Mouse (Mus musculus): ENCODE results near the gene Ccnq. TPM values are rescaled to one million over a fixed set of nuclear protein-coding genes. Genes with fewer than 3 reads are reported as not detected.

Ccnq gene
- polyA plus RNA-seq, 1 experiment from 2014 or later = 52.3 TPM

- no peak overlapping the region for H3K9ac ChIP-seq (ENCODE audit: low read depth, low read length)
- H3K4me2 ChIP-seq = no peak overlapping the region
- no peaks in the 10 kb centered on the region for H3K9me3 ChIP-seq (ENCODE audit: control insufficient read depth, low read length)
- no peaks in the 10 kb centered on the region for H3K36me3 ChIP-seq (ENCODE audit: control insufficient read depth, insufficient read depth, low read length)
- no peak for DNase-seq (ENCODE audit: low spot score)
- H3K4me3 ChIP-seq (ENCODE audit: low read depth, low read length) = no peak overlapping the region
- WGBS = 64% methylated on average over 4 of the region's 4 CpGs
- no peak for ATAC-seq (replicated peaks; ENCODE audit: low FRiP score)
- H3K27ac ChIP-seq (ENCODE audit: low read depth, low read length) = no peak overlapping the region
- H3K27me3 ChIP-seq (replicated peaks; ENCODE audit: control insufficient read depth, insufficient read depth, low read length) = no peaks in the 10 kb centered on the region
- no peaks in the 10 kb centered on the region for H3K4me1 ChIP-seq (replicated peaks; ENCODE audit: control insufficient read depth, insufficient read depth, low read length)
Measured at GRCm38 (mm10) chr11:78728041-78728440, 23.5 kb downstream of the Ccnq start.

- H3K27ac ChIP-seq (ENCODE audit: low read depth, low read length) = no peak overlapping the region
- DNase-seq (ENCODE audit: low spot score) = no peak
- no peak overlapping the region for H3K4me3 ChIP-seq (ENCODE audit: low read depth, low read length)
- no peaks in the 10 kb centered on the region for H3K27me3 ChIP-seq (replicated peaks; ENCODE audit: control insufficient read depth, insufficient read depth, low read length)
- H3K4me1 ChIP-seq (replicated peaks; ENCODE audit: control insufficient read depth, insufficient read depth, low read length) = no peaks in the 10 kb centered on the region
- no peaks in the 10 kb centered on the region for H3K9me3 ChIP-seq (ENCODE audit: control insufficient read depth, low read length)
- H3K36me3 ChIP-seq (ENCODE audit: control insufficient read depth, insufficient read depth, low read length) = no peaks in the 10 kb centered on the region
- 62% methylated on average over 3 of the region's 3 CpGs for WGBS
- no peak for ATAC-seq (replicated peaks; ENCODE audit: low FRiP score)
- no peak overlapping the region for H3K9ac ChIP-seq (ENCODE audit: low read depth, low read length)
- no peak overlapping the region for H3K4me2 ChIP-seq
Measured at GRCm38 (mm10) chr11:78726366-78726765, 25.2 kb downstream of the Ccnq start.

GRCm38 (mm10) chr11:78724792-78725191 lies 26.7 kb downstream of the Ccnq start:
- Histone ChIP-seq H3K9ac (ENCODE audit: low read depth, low read length) (no peak overlapping the region), H3K27ac (ENCODE audit: low read depth, low read length) (no peak overlapping the region), H3K4me2 (no peak overlapping the region), H3K36me3 (ENCODE audit: control insufficient read depth, insufficient read depth, low read length) (no peaks in the 10 kb centered on the region), H3K27me3 (replicated peaks; ENCODE audit: control insufficient read depth, insufficient read depth, low read length) (no peaks in the 10 kb centered on the region), H3K9me3 (ENCODE audit: control insufficient read depth, low read length) (no peaks in the 10 kb centered on the region), H3K4me1 (replicated peaks; ENCODE audit: control insufficient read depth, insufficient read depth, low read length) (no peaks in the 10 kb centered on the region), H3K4me3 (ENCODE audit: low read depth, low read length) (no peak overlapping the region)
- WGBS = 67% methylated on average over 1 of the region's 1 CpGs
- ATAC-seq (replicated peaks; ENCODE audit: low FRiP score) (no peak), DNase-seq (ENCODE audit: low spot score) (no peak)

GRCm38 (mm10) chr11:78721419-78721818 lies 30.1 kb downstream of the Ccnq start:
- Histone ChIP-seq H3K9me3 (ENCODE audit: control insufficient read depth, low read length) (no peaks in the 10 kb centered on the region), H3K9ac (ENCODE audit: low read depth, low read length) (no peak overlapping the region), H3K36me3 (ENCODE audit: control insufficient read depth, insufficient read depth, low read length) (no peaks in the 10 kb centered on the region), H3K4me2 (no peak overlapping the region), H3K4me1 (replicated peaks; ENCODE audit: control insufficient read depth, insufficient read depth, low read length) (no peaks in the 10 kb centered on the region), H3K27me3 (replicated peaks; ENCODE audit: control insufficient read depth, insufficient read depth, low read length) (no peaks in the 10 kb centered on the region), H3K4me3 (ENCODE audit: low read depth, low read length) (no peak overlapping the region), H3K27ac (ENCODE audit: low read depth, low read length) (no peak overlapping the region)
- ATAC-seq (replicated peaks; ENCODE audit: low FRiP score) (no peak), DNase-seq (ENCODE audit: low spot score) (no peak)
- WGBS = 67% methylated on average over 2 of the region's 2 CpGs

GRCm38 (mm10) chr11:78717655-78718054 lies 33.9 kb downstream of the Ccnq start:
- Histone ChIP-seq H3K27ac (ENCODE audit: low read depth, low read length) (no peak overlapping the region), H3K9me3 (ENCODE audit: control insufficient read depth, low read length) (no peaks in the 10 kb centered on the region), H3K4me1 (replicated peaks; ENCODE audit: control insufficient read depth, insufficient read depth, low read length) (no peaks in the 10 kb centered on the region), H3K4me3 (ENCODE audit: low read depth, low read length) (no peak overlapping the region), H3K9ac (ENCODE audit: low read depth, low read length) (no peak overlapping the region), H3K4me2 (no peak overlapping the region), H3K36me3 (ENCODE audit: control insufficient read depth, insufficient read depth, low read length) (no peaks in the 10 kb centered on the region), H3K27me3 (replicated peaks; ENCODE audit: control insufficient read depth, insufficient read depth, low read length) (no peaks in the 10 kb centered on the region)
- ATAC-seq (replicated peaks; ENCODE audit: low FRiP score) (no peak), DNase-seq (ENCODE audit: low spot score) (no peak)
- 57% methylated on average over 4 of the region's 4 CpGs for WGBS

GRCm38 (mm10) chr11:78708642-78709041 lies 42.9 kb downstream of the Ccnq start:
- H3K36me3 ChIP-seq (ENCODE audit: control insufficient read depth, insufficient read depth, low read length) = no peaks in the 10 kb centered on the region
- DNase-seq (ENCODE audit: low spot score) = no peak
- H3K4me1 ChIP-seq (replicated peaks; ENCODE audit: control insufficient read depth, insufficient read depth, low read length) = no peaks in the 10 kb centered on the region
- H3K9ac ChIP-seq (ENCODE audit: low read depth, low read length) = no peak overlapping the region
- H3K27me3 ChIP-seq (replicated peaks; ENCODE audit: control insufficient read depth, insufficient read depth, low read length) = no peaks in the 10 kb centered on the region
- 72% methylated on average over 2 of the region's 2 CpGs for WGBS
- no peaks in the 10 kb centered on the region for H3K9me3 ChIP-seq (ENCODE audit: control insufficient read depth, low read length)
- no peak overlapping the region for H3K4me2 ChIP-seq
- H3K4me3 ChIP-seq (ENCODE audit: low read depth, low read length) = no peak overlapping the region
- no peak overlapping the region for H3K27ac ChIP-seq (ENCODE audit: low read depth, low read length)
- no peak for ATAC-seq (replicated peaks; ENCODE audit: low FRiP score)

GRCm38 (mm10) chr11:78706026-78706425 lies 45.5 kb downstream of the Ccnq start:
- no peaks in the 10 kb centered on the region for H3K4me1 ChIP-seq (replicated peaks; ENCODE audit: control insufficient read depth, insufficient read depth, low read length)
- no peak overlapping the region for H3K4me3 ChIP-seq (ENCODE audit: low read depth, low read length)
- H3K9me3 ChIP-seq (ENCODE audit: control insufficient read depth, low read length) = no peaks in the 10 kb centered on the region
- no peaks in the 10 kb centered on the region for H3K36me3 ChIP-seq (ENCODE audit: control insufficient read depth, insufficient read depth, low read length)
- H3K27me3 ChIP-seq (replicated peaks; ENCODE audit: control insufficient read depth, insufficient read depth, low read length) = no peaks in the 10 kb centered on the region
- ATAC-seq (replicated peaks; ENCODE audit: low FRiP score) = no peak
- DNase-seq (ENCODE audit: low spot score) = no peak
- H3K4me2 ChIP-seq = no peak overlapping the region
- no peak overlapping the region for H3K9ac ChIP-seq (ENCODE audit: low read depth, low read length)
- no peak overlapping the region for H3K27ac ChIP-seq (ENCODE audit: low read depth, low read length)

GRCm38 (mm10) chr11:78703085-78703484 lies 48.4 kb downstream of the Ccnq start:
- Histone ChIP-seq H3K9me3 (ENCODE audit: control insufficient read depth, low read length) (no peaks in the 10 kb centered on the region), H3K36me3 (ENCODE audit: control insufficient read depth, insufficient read depth, low read length) (no peaks in the 10 kb centered on the region), H3K27ac (ENCODE audit: low read depth, low read length) (no peak overlapping the region), H3K4me3 (ENCODE audit: low read depth, low read length) (no peak overlapping the region), H3K4me1 (replicated peaks; ENCODE audit: control insufficient read depth, insufficient read depth, low read length) (no peaks in the 10 kb centered on the region), H3K9ac (ENCODE audit: low read depth, low read length) (no peak overlapping the region), H3K27me3 (replicated peaks; ENCODE audit: control insufficient read depth, insufficient read depth, low read length) (no peaks in the 10 kb centered on the region), H3K4me2 (no peak overlapping the region)
- DNase-seq (ENCODE audit: low spot score) = no peak
- no peak for ATAC-seq (replicated peaks; ENCODE audit: low FRiP score)
- WGBS = 62% methylated on average over 5 of the region's 5 CpGs

GRCm38 (mm10) chr11:78702319-78702718 lies 49.2 kb downstream of the Ccnq start:
- no peak overlapping the region for H3K4me3 ChIP-seq (ENCODE audit: low read depth, low read length)
- no peak overlapping the region for H3K4me2 ChIP-seq
- H3K4me1 ChIP-seq (replicated peaks; ENCODE audit: control insufficient read depth, insufficient read depth, low read length) = no peaks in the 10 kb centered on the region
- no peaks in the 10 kb centered on the region for H3K9me3 ChIP-seq (ENCODE audit: control insufficient read depth, low read length)
- H3K9ac ChIP-seq (ENCODE audit: low read depth, low read length) = no peak overlapping the region
- H3K36me3 ChIP-seq (ENCODE audit: control insufficient read depth, insufficient read depth, low read length) = no peaks in the 10 kb centered on the region
- no peak overlapping the region for H3K27ac ChIP-seq (ENCODE audit: low read depth, low read length)
- 58% methylated on average over 3 of the region's 3 CpGs for WGBS
- no peaks in the 10 kb centered on the region for H3K27me3 ChIP-seq (replicated peaks; ENCODE audit: control insufficient read depth, insufficient read depth, low read length)
- ATAC-seq (replicated peaks; ENCODE audit: low FRiP score) (no peak), DNase-seq (ENCODE audit: low spot score) (no peak)
